Mouse (Mus musculus) liver, adult 2 months (tissue): ENCODE measurements around the gene Amdhd2. TPM values are rescaled to one million over a fixed set of nuclear protein-coding genes. Genes with fewer than 3 reads are reported as not detected.

Source experiments
- DNase-seq: peaks from one replicate; pipeline ENCODE4 v3.0.0-alpha.2; 2011; ENCODE audit warnings: low read depth, low spot score; ENCODE audit errors: extremely low read depth
- H3K27ac ChIP-seq: fragments of 200-500 bp; replicated peaks from 2 replicates; pipeline ENCODE4 v1.5.1; 2012; ENCODE audit warnings: low read depth, mild to moderate bottlenecking, control low read depth, inconsistent platforms, low read length; ENCODE audit not compliant: insufficient read depth
- H3K27me3 ChIP-seq: fragments of 200-500 bp; 2 replicates; pipeline ENCODE4 v1.6.1; 2012; ENCODE audit warnings: mild to moderate bottlenecking, moderate library complexity, low read length, inconsistent platforms; ENCODE audit not compliant: control insufficient read depth, insufficient read depth
- H3K36me3 ChIP-seq: fragments of 200-500 bp; 2 replicates; pipeline ENCODE4 v1.6.1; 2012; ENCODE audit warnings: low read length, inconsistent platforms; ENCODE audit not compliant: control insufficient read depth, insufficient read depth
- H3K4me1 ChIP-seq: fragments of 200-500 bp; 2 replicates; pipeline ENCODE4 v1.6.1; 2011; ENCODE audit warnings: low read length; ENCODE audit not compliant: control insufficient read depth, insufficient read depth
- H3K4me3 ChIP-seq: fragments of 200-500 bp; 2 replicates; pipeline ENCODE4 v1.5.1; 2011; ENCODE audit warnings: low read depth, mild to moderate bottlenecking, control low read depth, low read length, moderate library complexity; ENCODE audit not compliant: insufficient read depth
- H3K79me2 ChIP-seq: fragments of 200-500 bp; 2 replicates; pipeline ENCODE4 v1.6.1; 2012; ENCODE audit warnings: inconsistent platforms, mild to moderate bottlenecking, low read length, moderate library complexity; ENCODE audit not compliant: control insufficient read depth, insufficient read depth
- H3K9ac ChIP-seq: fragments of 200-500 bp; 2 replicates; pipeline ENCODE4 v1.6.1; 2012; ENCODE audit warnings: low read depth, mild to moderate bottlenecking, control low read depth, inconsistent platforms, low read length
- CTCF ChIP-seq: fragments of 200-500 bp; IDR thresholded peaks from 2 replicates; pipeline ENCODE4 v1.5.1; 2011; ENCODE audit warnings: low read depth, low read length, control low read depth
- POLR2A ChIP-seq: fragments of 200-500 bp; IDR thresholded peaks from 2 replicates; pipeline ENCODE4 v1.6.1; 2011; ENCODE audit warnings: low read length, control low read depth; ENCODE audit not compliant: insufficient read depth; ENCODE audit errors: extremely low read depth
- WGBS: fragments of 180-500 bp; shearing (Covaris S2); methylation state at CpG from one replicate; pipeline ENCODE4 v1.1.7; 2018; 5-methylcytosine and 5-hydroxymethylcytosine counted together
- polyA plus RNA-seq: library from polyadenylated mRNA; depleted of rRNA; stranded (reverse); fragments of >200 nt; gene quantifications from 2 replicates; pipeline ENCODE4 v1.2.3, GENCODE M21; 2012
- total RNA-seq: library from RNA; depleted of rRNA; stranded (reverse); fragments of >200 nt; gene quantifications from 2 replicates; pipeline ENCODE4 v1.2.3, GENCODE M21; 2014

The Amdhd2 gene
- total and polyA plus RNA-seq, 2 experiments, result 19.3 to 35.4 TPM

DNA sequence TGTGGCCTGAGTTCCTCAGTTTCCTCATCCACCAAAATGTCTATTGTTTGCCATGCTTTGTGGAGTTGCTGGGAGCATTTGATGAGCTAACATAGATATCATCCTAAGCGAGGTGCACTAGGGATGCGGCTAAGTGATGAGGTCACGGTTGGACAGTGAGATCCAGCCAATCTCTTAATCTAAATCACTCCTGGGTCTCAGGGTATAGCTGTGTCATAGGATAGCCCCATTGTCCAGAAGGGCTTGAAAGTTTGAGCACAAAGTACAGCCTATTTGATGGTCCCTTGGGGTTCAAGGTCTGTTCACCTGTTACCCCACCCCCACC lies 46.3 kb upstream of the Amdhd2 start:
- H3K4me3 ChIP-seq, result no peak overlapping the region

DNA sequence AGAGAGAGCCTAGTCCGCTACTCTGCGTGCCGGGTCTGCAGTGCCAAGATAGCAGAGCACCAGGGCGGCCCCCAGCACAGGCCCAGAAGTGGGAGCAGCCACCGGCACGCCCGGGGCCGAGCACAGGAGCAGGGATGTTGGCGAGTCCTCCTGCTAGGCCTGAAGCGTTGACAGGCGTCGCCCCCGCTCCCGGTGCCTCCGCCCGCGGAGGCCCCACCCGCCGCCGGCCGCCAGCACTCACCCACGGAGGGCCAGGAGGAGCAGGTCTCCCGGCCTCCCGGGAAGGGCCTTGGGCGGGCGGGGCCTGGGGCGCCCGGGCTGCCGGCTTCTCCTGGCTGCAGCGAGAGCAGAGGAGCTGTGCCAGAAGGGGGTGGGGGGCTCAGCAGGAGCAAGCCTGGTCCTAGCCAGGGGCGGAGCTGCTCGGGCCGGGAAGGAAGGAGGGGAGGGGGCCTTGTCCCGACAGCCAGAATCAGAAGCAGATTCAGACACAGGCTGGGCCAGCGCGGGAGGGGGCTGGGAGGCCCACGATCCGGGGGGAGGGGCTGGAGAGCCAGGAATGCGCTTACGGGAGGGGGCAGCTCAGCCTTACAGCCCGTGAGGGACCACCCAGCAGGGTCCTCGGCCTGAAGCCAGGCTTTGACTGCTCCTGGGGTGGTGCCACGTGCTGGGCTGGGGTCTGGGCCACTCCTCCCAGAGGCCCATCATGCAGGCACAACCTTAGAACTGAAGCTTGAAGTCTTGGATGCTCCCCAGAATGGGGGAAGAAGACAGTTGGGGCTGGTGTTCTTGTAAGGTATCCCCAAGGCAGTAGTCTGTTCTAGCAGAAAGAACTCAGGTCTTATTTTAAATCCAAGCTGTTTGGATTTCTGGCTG lies 45.7 kb upstream of the Amdhd2 start, which contains the start of gene Ntn3:
Gene Ntn3 (minus strand): TSS at position 489 of the 873 bp plus-strand sequence.
- peaks cover 11% of the 10 kb centered on the region; the same call in 1 of the 2 replicates for H3K79me2 ChIP-seq

More for the DNA sequence above, 46.3 kb upstream of the Amdhd2 start:
- WGBS, result 91% methylated on average over 3 of the region's 3 CpGs
- Histone ChIP-seq H3K9ac (no peak overlapping the region), H3K36me3 (no peaks in the 10 kb centered on the region; the same call in 1 of the 2 replicates), H3K79me2 (peaks cover 7% of the 10 kb centered on the region; the same call in 1 of the 2 replicates), H3K4me1 (peaks cover 46% of the 10 kb centered on the region), H3K27me3 (no peaks in the 10 kb centered on the region), H3K27ac (peak overlapping the region; percentile 57)
- no peak for TF ChIP-seq POLR2A
- no peak for TF ChIP-seq CTCF
- no peak for DNase-seq

GRCm38 (mm10) chr17:24208641-24209042 lies 45.1 kb upstream of the Amdhd2 start:
- TF ChIP-seq POLR2A, result peak; percentile 25; the same call in 1 of the 2 replicates
- no peak for TF ChIP-seq CTCF
- Histone ChIP-seq H3K27me3 (no peaks in the 10 kb centered on the region), H3K36me3 (no peaks in the 10 kb centered on the region), H3K9ac (peak overlapping the region; percentile 83), H3K4me3 (peak overlapping the region; percentile 70), H3K27ac (peak overlapping the region; percentile 90), H3K4me1 (peaks cover 48% of the 10 kb centered on the region), H3K79me2 (peaks cover 11% of the 10 kb centered on the region; the same call in 1 of the 2 replicates)
- WGBS, result 7% methylated on average over 29 of the region's 29 CpGs
- DNase-seq, result peak; percentile 84

More for the DNA sequence above, 45.7 kb upstream of the Amdhd2 start, which contains the start of gene Ntn3:
- Histone ChIP-seq H3K27me3 (no peaks in the 10 kb centered on the region), H3K4me1 (peaks cover 49% of the 10 kb centered on the region), H3K4me3 (peak within 1 kb of the TSS; percentile 70), H3K27ac (peak within 1 kb of the TSS; percentile 90), H3K9ac (peak within 1 kb of the TSS; percentile 83), H3K36me3 (no peaks in the 10 kb centered on the region)
- DNase-seq, result no peak
- 10% methylated on average over 39 of the region's 43 CpGs for WGBS
- no peak for TF ChIP-seq POLR2A
- TF ChIP-seq CTCF, result no peak

- no peaks in the 10 kb centered on the region for H3K36me3 ChIP-seq
- peak overlapping the region; percentile 83 for H3K9ac ChIP-seq
- peak overlapping the region; percentile 70; the same call in 1 of the 2 replicates for H3K4me3 ChIP-seq
- DNase-seq, result no peak
- H3K79me2 ChIP-seq, result peaks cover 16% of the 10 kb centered on the region; the same call in 1 of the 2 replicates
- WGBS, result 86% methylated on average over 34 of the region's 34 CpGs
- H3K4me1 ChIP-seq, result peaks cover 46% of the 10 kb centered on the region
- peak overlapping the region; percentile 90 for H3K27ac ChIP-seq
- TF ChIP-seq POLR2A, result 0 out of 2 replicates have a peak, but pooled peaks have one; percentile 0
- no peak for TF ChIP-seq CTCF
- no peaks in the 10 kb centered on the region for H3K27me3 ChIP-seq
These were observed 44.4 kb upstream of the Amdhd2 start for GRCm38 (mm10) chr17:24207768-24208640.

DNA sequence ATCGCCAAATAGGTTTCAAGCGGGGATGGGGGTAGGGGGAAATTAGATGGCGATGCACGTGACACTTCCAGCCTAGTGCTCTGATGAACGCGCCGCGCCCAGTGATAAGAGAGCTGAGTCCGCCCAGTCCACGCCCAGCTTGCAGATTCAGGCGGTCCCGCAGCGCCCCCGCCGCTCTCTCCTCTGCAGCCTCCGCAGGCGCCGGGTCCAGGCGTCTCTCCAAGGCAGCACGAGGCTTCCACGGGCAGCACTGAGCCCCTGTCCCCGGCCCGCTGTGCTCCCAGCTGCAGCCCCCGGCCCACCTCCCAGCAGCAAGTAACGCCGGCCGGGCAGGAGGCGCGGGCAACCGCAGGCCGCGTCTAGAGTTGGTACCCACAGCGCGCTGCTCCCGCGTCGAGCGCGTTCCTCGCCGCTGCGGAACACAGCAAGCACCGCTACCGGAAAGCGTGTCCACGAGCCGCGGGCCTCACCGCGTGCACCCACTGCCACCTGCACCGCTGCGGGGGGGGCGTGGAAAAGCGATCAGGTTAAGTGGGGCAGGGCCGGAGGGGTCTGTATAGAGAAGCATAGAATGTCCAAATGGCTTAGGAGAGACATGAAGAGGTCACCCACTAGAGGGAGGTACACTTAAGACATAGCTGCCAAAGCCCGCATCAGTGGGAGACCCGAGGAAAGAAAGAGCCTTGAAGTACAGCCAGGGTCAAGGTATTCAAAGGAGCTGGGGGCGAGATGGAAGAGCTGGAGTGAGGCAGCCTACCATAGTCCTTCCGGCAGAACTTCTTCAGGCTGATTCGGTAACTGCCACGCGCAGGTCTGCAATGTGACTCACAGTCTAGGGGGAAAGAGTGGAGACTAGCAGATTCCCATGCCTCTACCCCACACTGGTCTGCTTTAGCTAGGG lies 43.1 kb upstream of the Amdhd2 start:
- no peak overlapping the region for H3K27ac ChIP-seq
- WGBS, result 31% methylated on average over 61 of the region's 62 CpGs
- H3K4me1 ChIP-seq, result peaks cover 44% of the 10 kb centered on the region
- no peaks in the 10 kb centered on the region for H3K27me3 ChIP-seq
- H3K79me2 ChIP-seq, result peaks cover 19% of the 10 kb centered on the region; the same call in 1 of the 2 replicates
- TF ChIP-seq POLR2A (no peak), CTCF (no peak)
- no peak for DNase-seq
- peak overlapping the region; percentile 54 for H3K9ac ChIP-seq
- peak overlapping the region; percentile 24; the same call in 1 of the 2 replicates for H3K4me3 ChIP-seq
- H3K36me3 ChIP-seq, result no peaks in the 10 kb centered on the region
